Mouse (Mus musculus): ENCODE measurements around the gene Ephx4.
A peak's percentile ranks its signal among the peaks of the same experiment; 100 is the strongest.
"Not testable (repeated sequence)": the region's sequence is repeated elsewhere in the genome, so short reads cannot be mapped to it uniquely, and the experiment has no call there.

The Ephx4 gene

DNA sequence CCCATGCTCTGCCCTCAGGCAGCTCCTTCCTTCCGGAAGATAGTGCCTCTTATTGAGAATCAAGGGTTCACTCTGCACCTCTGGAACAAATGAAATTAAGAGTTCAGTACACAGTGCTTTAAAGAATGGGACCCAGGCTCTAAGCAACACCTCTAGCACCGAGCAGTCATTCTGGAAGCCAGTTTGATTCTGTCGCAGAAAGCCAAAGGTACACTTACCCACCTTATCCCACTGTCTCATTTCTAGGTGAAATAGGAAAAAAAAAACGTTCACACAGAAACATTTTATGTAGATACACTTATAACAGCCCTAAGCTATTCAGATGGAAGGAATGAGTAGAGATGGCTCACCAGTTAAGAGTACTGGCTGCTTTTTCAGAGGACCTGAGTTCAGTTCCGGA, at the start of gene Ephx4:
Gene Ephx4, plus strand, starts transcription at position 301 of the 400 bp plus-strand sequence.
- DNase-seq (ENCODE audit: low spot score) = no peak

DNA sequence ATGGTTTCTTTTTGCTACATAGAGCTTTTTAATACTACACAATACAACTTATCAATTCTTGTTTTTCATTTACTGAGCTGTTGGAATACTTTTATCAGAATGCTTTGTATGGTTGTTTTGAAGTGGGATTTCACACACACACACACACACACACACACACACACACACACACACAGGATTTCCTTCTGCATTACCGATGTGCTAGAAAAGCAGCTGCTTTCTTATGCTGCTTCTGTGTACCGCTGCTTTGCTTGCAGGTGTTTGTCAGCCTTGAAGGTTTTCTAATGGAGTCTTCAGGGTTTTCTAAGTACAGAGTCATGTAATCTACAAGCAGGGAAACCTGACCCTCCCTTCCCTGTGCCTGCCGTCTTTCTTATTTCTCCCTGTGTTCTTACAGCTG, 48.6 kb upstream of the Ephx4 start:
- no peak for DNase-seq (ENCODE audit: low spot score)

DNA sequence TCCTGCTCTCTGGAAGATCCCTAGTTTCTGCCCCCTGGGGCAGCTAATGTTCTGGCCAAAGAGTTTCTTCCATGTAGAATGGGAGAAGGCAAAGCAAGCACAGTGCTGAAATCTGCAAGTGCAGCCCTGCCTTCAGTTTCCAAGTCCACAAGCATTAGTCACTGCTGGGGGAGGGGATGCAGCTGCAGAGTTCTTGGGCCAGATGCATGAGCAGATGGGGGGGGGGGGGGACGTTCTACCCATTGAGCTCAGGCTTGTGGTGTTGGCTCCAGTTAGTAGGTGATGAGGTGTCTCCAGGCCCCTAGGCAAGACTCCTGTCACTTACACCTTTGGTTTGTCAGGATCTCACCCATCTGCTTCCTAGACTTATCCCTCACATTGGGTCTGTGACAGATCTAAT, 46.7 kb upstream of the Ephx4 start:
- peak; percentile 58 for DNase-seq (ENCODE audit: low spot score)

DNA sequence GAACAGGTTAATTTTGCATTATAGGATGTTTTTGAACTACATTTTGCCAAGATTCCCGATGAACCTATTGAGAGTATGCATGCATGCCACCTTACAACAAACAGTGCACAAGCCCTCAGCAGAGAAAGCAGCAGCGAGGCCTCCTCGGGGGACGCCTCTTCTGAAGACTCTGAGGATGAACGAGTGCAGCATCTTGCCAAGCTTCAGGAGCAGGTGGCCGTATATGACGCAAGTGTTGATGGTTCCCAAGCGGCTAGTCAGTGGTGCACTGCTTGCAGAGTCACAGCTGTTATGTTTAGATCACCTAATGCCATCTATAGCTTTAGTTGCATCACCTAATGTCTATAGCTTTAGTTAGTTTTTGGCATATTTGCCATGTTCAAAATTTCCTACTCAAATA, 44.8 kb upstream of the Ephx4 start:
- no peak for DNase-seq (ENCODE audit: low spot score)

DNA sequence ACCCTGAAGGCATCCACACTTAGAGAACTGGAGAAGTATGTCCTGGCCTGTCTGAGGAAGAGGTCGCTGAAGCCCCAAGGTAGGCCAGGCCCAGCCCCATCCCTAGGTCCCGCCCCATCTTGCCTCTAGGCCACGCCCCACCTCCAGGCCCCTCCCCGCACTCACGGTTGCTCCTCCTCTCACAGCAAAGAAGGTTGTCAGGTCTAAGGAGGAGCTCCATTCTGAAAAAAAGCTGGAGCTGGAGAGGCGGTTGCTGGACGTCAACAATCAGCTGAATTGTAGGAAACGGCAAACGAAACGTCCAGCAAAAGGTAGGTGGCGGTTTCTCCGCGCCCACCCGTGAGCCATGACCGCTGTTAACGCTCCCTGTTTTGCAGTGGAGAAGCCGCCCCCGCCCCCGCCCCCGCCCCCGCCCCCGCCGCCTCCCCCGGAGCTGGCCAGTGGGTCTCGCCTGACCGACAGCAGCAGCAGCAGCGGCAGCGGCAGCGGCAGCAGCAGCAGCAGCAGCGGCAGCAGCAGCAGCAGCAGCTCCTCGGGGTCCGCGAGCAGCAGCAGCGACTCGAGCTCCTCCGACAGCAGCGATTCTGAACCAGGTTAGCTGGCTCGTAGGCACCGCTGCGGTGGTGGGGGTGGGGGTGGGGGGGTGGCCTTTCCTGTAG, 43.0 kb upstream of the Ephx4 start:
- DNase-seq (ENCODE audit: low spot score) = peak; percentile 89

DNA sequence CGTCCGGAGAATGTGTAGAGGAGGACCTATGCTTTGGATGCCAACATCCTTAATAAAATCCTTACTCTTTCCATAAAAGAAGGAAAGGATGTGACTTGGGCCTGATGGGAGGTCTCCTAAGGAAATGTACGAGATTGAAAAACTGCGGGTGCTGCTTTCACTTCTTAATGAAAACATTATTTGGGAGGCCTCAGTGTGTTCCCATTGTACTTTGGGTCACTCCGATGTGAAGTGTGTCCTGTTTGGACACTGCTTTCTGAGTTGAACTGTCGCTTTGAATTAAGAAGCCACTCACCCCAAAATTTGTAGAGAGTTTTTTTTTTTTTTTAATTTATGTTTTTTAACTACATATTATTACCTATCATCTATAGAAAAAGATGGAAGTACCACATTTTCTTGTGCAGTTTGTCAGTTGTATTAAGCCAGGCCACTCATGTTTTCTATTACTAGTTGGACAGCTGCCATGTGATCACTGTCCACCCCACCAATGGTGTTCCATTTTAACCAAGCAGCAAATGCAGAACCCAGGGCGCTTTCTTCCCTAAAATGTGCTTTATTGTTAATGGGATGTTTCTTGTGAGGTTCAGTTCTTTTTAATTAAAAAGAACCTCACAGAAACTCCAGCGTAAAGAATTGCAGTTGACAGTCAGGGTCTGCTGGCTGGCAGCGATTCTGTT, 42.3 kb upstream of the Ephx4 start:
- peak; percentile 39 for DNase-seq (ENCODE audit: low spot score)

DNA sequence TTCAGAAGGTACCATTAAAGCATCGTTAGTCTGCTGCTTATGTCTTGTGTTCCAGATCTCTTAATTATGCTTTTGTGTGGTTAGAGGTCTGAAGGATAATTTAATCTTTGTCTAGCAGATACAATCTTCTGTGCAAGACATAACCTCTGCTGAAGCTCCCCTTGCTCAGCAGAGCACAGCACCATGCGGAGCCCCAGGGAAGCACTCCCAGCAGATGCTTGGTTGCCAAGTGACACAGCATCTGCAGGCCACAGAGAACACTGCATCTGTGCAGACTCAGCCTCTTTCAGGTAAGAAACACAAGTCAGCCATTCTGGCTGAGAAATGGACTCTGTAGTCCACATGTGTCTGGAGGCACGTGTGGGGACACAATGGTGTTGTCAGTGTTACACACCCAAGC, 32.5 kb upstream of the Ephx4 start:
- no peak for DNase-seq (ENCODE audit: low spot score)

DNA sequence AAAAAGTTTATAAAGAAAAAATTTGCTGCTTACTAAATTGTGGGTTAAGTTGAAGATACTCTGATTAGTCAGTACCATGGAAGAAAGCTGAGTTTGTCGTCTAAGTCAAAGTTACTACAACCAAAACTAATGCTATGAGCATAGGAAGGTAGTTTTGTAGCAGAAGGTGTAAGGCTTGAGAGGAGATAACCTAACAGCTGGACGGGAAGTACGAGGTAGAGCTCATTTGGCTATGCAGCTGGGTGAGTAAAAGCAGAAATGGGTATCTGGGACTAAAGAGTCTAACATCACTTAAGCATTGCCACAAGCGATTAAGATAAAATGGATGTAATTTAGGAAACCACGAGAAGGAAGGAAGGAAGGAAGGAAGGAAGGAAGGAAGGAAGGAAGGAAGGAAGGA, 31.2 kb upstream of the Ephx4 start:
- no peak for DNase-seq (ENCODE audit: low spot score)

DNA sequence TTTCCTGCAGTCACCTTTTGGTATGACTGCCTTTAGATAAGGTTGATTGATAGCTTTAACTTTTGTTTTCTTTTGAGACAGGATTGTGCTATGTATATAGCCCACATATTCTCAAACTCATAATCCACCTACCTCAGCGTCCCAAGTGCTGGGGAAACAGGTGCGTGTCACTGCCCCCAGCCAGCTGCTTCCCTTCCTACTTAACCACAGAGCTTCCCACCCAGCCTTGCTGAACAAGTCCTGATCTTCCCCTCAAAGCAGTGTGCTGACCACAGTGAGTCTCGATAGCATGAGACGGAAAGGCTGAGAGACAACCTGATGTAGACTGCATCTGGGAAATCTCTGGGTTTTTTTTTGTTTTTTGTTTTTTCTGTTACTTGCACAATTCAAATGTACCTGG, 29.3 kb upstream of the Ephx4 start:
- no peak for DNase-seq (ENCODE audit: low spot score)

DNA sequence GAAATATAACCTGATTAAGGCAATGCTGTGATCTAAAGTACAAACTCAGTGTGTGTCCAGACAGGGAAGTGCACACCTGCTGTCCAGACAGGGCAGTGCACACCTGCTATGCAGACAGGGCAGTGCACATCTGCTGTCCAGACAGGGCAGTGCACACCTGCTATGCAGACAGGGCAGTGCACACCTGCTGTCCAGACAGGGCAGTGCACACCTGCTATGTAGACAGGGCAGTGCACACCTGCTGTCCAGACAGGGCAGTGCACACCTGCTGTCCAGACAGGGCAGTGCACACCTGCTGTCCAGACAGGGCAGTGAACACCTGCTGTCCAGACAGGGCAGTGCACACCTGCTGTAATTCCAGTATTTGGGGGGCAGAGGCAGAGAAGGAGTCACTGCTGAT, 16.1 kb upstream of the Ephx4 start:
- not testable (repeated sequence) for DNase-seq (ENCODE audit: low spot score)

DNA sequence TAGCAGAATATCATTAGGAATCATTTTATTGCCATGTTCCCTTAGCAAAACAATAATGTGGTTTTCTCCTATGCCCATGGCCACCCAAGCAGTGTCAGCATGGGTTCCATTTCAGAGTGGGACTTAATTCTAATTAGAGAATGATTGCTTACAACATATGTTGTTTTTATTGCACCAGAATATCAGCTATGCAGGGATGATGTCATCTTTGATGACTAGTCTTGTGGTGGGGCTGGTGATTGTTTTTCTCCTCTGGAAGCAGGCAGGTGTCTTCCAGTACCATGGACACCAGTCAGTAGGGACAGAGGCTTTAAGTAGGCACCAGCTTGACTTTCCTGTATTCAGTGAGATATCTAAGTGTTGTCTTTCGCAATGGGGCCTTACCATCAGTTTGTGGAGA, 14.7 kb upstream of the Ephx4 start:
- DNase-seq (ENCODE audit: low spot score) = peak; percentile 41

DNA sequence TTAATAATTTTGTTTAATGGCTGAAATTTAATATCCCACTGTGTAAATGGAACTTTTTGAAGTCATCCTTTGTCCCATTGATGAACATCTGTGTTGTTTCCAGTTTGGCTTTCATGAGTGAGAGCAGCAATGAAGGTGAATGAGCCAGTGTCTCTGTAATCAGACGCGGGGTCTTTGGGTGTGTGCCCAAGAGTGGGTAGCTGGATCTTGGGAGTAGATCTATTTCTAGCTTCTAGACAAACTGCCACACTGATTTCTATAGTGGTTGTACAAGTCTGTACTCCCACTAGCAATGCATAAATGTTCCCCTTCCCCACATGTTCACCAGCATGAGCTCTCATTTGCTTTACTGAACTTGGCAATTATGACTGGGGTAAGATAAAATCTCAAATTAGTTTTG, 13.2 kb upstream of the Ephx4 start:
- no peak for DNase-seq (ENCODE audit: low spot score)

DNA sequence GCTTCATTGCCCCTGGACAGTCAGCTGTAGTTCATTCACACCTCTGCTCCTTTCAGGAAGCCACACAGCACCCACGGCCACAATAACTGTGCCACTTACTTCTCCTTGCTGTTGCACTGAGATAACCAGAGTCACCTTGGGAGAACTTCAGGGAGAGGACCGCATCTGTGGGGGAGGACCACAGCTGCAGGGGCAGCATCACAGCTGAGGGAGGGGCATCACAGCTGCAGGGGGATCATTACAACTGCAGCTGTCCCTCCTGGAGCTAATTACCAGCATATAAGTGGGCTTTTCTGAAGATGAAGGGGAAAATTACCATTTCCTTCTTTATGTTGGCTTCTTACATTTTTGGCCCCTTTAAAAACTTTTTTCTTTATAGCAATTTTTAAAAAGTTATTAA, 8.1 kb upstream of the Ephx4 start:
- no peak for DNase-seq (ENCODE audit: low spot score)

DNA sequence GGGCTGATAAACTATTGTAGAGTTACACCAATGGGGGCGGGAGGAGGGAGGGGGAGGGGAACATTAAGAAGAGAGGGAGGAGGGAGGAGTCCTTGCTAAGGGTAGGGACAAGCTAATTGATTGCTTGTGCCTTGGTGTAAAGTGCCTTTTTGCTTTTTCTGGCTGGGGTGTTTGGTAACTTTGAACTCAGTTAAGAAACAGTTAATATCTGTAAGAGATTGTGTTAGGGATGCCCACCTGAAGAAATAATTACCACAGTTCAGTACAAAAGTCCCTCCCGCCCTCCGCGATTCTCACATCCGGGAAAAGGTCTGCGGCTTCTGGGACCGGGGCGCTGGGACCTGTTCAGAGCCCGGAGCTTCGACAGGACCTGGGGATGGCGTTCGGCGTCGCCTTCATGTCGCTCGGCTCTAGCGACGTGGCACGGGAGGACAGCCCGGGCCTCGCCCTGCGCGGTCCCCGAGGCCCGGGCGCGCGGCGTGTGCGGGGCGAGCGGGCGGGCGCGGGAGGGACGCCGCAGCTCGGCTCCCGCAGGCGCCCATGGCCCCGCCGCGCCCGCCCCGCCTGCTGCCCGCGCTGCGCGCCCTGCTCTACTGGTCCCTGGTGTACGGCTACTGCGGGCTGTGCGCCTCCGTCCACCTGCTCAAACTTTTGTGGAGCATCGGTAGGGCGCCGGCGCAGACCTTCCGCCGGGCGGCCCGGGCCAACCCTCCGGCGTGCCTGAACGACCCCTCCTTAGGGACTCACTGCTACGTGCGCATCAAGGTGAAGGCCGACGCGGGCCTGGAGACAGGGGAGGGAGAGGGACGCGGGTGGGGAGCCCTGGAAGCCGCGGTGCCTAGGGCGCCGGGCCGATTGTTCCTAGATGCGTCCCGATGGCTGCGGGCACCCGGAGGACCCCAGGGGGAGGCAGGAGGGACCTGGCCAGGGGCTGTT, 743 bp downstream of the Ephx4 start:
- no peak for DNase-seq (ENCODE audit: low spot score)

DNA sequence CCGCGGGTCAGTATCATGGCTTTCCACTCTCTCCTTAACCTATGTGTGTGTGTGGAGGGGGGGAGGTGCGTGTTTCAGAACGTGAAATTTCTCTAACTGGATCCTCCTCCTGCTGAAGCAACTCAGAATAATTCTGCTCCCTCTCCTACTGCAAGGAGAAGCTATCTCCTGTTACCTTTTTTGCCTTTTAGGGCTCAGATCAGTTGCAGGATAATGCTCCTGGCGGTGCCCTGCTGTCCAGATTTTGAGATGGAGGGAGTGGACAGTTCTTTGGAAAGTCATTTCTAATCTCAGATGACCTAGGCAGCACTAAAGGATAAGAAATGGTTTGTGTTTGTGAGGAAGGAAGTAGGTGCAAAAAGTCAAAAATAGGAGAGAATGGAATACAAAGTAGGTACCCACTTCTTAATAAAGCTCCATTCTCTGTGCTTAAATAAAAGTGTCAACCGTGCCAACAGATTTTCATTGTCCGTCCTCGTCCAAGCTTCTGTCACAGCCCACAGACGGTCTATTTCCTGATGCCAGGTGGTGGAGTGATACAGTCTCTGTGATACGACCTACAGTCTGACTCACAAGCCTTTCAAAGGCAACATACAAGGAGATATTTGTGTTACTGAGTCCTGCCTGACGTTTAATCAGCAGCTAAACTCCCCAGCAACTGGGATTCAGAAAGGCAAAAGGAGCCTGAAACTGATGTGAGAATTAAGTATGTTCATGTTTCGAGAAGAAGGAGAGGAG, 1.6 kb downstream of the Ephx4 start:
- DNase-seq (ENCODE audit: low spot score) = no peak

DNA sequence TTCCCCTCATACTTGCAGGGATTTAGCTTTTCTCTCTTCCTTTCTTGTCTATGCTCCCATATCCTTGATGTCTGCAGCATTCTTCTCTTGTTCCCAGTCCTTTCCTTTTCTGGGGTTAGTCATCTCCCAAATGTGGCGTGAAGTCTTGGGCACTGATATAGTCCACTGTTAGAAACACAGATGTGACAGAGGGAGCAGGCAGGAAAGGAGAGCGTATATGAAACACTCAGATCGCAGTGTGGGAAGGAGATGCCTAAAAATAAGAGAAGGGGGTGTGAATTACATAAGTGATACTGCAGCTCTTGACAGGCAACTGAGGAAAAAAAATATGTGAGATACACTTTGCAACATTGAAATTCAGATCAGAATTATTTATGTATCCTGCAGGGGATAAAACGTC, 2.8 kb downstream of the Ephx4 start:
- no peak for DNase-seq (ENCODE audit: low spot score)

DNA sequence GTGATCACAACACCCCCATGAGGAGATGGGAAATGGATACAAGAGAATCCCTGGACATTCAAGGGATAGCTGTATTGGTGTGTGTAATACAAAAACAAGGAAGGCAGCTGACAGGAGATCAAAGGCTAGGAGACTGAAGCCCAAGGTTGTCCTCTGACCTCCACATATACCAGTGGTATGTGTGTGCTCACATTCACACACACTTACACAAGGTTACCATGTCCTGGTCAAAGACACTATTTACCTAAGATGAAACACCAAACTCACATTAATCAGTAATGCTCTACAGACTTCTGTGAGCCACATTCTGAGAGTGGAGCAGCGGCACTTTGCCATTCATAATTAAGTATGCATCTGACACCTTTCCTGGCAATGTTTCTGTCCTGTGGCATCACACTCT, 7.8 kb downstream of the Ephx4 start:
- no peak for DNase-seq (ENCODE audit: low spot score)

DNA sequence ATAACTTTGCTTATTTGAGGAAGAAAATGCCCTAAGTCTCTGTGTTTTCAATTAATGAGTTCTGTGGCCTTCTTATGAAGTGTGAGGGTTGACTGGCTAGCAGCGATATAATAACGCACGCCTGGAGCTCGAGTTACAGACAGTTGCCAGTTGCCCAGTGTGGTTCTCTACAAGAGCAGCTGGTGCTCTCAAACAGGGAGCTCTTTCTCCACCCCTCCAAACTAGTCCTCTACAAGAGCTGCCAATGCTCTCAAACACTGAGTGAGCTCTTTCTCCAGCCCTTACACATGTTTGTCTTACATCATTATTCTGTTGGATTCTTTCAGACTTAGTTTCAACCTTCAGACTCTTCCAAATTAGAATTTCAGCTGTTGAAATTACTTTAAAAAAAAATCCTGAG, 8.8 kb downstream of the Ephx4 start:
- DNase-seq (ENCODE audit: low spot score) = peak; percentile 18

DNA sequence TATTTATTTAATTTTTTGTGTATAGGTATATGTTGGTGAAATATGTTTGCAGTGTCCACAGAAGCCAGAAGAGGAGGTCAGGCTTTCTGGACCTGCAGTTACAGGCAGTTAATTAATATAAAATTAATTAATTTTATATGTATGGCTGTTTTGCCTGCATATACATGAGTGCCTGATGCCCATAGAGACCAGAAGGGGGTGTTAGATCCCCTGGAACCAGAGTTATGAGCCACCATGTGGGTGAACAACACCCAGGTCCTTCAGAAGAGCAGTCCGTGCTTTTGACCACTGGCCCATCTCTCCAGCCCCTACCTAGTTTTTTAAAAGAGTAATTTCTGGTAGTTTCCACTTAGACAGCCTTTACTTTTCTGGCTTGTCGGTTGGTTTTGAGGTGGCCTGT, 9.7 kb downstream of the Ephx4 start:
- no peak for DNase-seq (ENCODE audit: low spot score)

DNA sequence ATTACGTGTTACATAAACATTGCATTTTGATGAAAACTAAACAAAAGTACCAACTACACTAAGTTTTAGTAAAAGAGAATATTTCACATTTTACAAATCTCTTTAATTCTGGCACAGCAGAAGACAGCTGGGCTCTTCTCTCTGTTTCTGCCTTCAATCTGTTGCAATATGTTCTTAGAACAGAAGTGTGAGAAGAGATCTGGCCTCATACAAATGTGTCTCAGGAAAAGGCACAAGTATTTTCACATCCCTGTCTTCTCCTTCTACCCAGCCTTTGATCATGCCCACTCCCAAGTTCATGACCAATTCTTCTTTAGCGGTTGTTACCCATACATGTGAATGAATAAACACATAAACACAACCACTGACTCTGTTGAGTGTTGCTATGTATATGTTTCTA, 12.6 kb downstream of the Ephx4 start:
- no peak for DNase-seq (ENCODE audit: low spot score)

DNA sequence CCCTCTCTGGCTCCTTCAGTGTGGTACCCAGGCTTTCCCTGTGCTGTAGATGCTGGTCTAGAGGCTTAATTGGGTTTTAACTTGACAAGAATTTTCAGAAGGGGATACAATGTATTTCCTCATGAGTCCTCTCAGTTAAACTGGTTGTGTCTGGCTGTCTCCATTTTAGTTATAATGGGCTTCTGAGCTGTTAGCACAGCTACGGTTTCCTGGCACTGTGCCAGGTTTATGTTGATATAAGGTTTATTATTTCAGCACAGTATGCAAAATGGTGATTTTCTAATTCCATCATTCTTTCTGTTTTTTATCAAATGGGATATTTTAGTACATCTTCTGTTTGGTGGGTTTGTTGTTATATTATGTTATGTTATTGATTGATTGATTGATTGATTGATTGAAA, 19.1 kb downstream of the Ephx4 start:
- no peak for DNase-seq (ENCODE audit: low spot score)

DNA sequence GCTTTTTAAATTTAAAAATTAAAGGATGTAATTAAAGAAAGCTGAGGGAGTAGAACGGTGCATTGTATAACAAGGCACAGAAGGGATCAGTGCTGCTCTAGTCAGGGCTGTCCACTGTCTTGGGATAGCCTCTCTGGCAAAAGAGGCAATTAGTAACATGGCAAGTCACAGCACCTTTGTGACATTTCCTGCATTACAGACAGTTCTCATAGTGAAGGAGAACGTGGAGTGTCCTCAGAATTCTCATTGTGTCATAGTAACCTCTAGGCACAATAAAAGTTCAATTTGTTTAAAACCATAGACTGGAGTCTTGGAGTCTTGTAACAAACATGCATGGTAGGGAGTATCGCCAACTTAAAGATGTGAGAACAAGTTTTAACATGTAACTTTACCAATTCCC, 28.7 kb downstream of the Ephx4 start, which contains the start of gene Lpcat2b:
Gene Lpcat2b, plus strand, starts transcription at position 301 of the 400 bp plus-strand sequence.
- no peak for DNase-seq (ENCODE audit: low spot score)

Measured in adipocyte (in vitro differentiated cells).